Mouse (Mus musculus) liver, adult 2 months (tissue): Measurements from ENCODE around the gene Gm37240.

ENCODE experiments used
- CTCF ChIP-seq: fragments of 200-500 bp; IDR thresholded peaks from 2 replicates; pipeline ENCODE4 v1.5.1; 2011; ENCODE audit warnings: low read depth, low read length, control low read depth
- POLR2A ChIP-seq: fragments of 200-500 bp; IDR thresholded peaks from 2 replicates; pipeline ENCODE4 v1.6.1; 2011; ENCODE audit warnings: low read length, control low read depth; ENCODE audit not compliant: insufficient read depth; ENCODE audit errors: extremely low read depth

- TF ChIP-seq CTCF = no peak
- TF ChIP-seq POLR2A = no peak
These were observed 28.9 kb downstream of the Gm37240 start for GRCm38 (mm10) chr3:85858140-85859135.
